Mouse (Mus musculus) CH12.LX (cell line): ENCODE data around the gene Zbtb11. TPM values are rescaled to one million over a fixed set of nuclear protein-coding genes. Genes with fewer than 3 reads are reported as not detected.
A peak's percentile ranks its signal among the peaks of the same experiment; 100 is the strongest.

ENCODE experiments used
- DNase-seq: peaks from one replicate; pipeline ENCODE4 v3.0.0-alpha.2; 2013; ENCODE audit errors: extremely low read depth
- H3K27ac ChIP-seq: 2 replicates; pipeline ENCODE4 v1.5.1; 2012; ENCODE audit warnings: low read depth, mild to moderate bottlenecking, control low read depth, moderate library complexity; ENCODE audit not compliant: insufficient read depth
- H3K27me3 ChIP-seq: replicated peaks from 2 replicates; pipeline ENCODE3; 2012; ENCODE audit warnings: inconsistent platforms
- H3K36me3 ChIP-seq, 2 experiments: replicated peaks in 1 of 2; 2 replicates each; pipeline versions ENCODE3 to v1.6.1; 2012; ENCODE audit warnings: inconsistent platforms in 1 of 2, low read length in 1 of 2, mild to moderate bottlenecking in 1 of 2, mixed read lengths in 1 of 2, moderate library complexity in 1 of 2; ENCODE audit not compliant: control insufficient read depth in 1 of 2, insufficient read depth in 1 of 2
- H3K4me1 ChIP-seq, 2 experiments: 2 replicates each; pipeline ENCODE4 v1.6.1; 2012; ENCODE audit warnings: inconsistent platforms in 1 of 2, moderate library complexity in 1 of 2; ENCODE audit not compliant: insufficient read depth in 2 of 2, control insufficient read depth in 1 of 2
- H3K4me2 ChIP-seq: 2 replicates; pipeline ENCODE4 v1.6.1; 2012; ENCODE audit warnings: low read depth, mild to moderate bottlenecking, control low read depth; ENCODE audit not compliant: poor library complexity, insufficient read depth, severe bottlenecking
- H3K4me3 ChIP-seq, 3 experiments: fragments of 150-350 bp in 1 of 3; sonication (generic) in 1 of 3; replicated peaks in 1 of 3; 2 replicates each; pipeline versions ENCODE3 to v1.5.1; 2011 to 2012; ENCODE audit warnings: low read depth in 2 of 3, low read length in 2 of 3, mild to moderate bottlenecking in 2 of 3, moderate library complexity in 2 of 3, control low read depth in 1 of 3, improper control_type of control experiment in 1 of 3, inconsistent platforms in 1 of 3, mixed read lengths in 1 of 3; ENCODE audit not compliant: poor library complexity in 1 of 3
- H3K79me2 ChIP-seq: replicated peaks from 2 replicates; pipeline ENCODE4 v1.6.1; 2012; ENCODE audit warnings: mild to moderate bottlenecking, moderate library complexity; ENCODE audit not compliant: control insufficient read depth, poor library complexity, insufficient read depth, severe bottlenecking; ENCODE audit errors: extremely low read depth
- H3K9ac ChIP-seq: 2 replicates; pipeline ENCODE4 v1.6.1; 2012; ENCODE audit warnings: low read depth, mild to moderate bottlenecking, control low read depth, moderate library complexity; ENCODE audit not compliant: insufficient read depth
- H3K9me3 ChIP-seq: replicated peaks from 2 replicates; pipeline ENCODE3; 2012; ENCODE audit warnings: low read length, inconsistent platforms, mixed read lengths
- BHLHE40 ChIP-seq: IDR thresholded peaks from 2 replicates; pipeline ENCODE4 v1.6.1; 2011; ENCODE audit warnings: mild to moderate bottlenecking, low read depth, low read length, improper control_type of control experiment
- E2F4 ChIP-seq: IDR thresholded peaks from 2 replicates; pipeline ENCODE4 v1.6.1; 2011; ENCODE audit warnings: low read depth, low read length, improper control_type of control experiment; ENCODE audit not compliant: insufficient replicate concordance
- EP300 ChIP-seq: IDR thresholded peaks from 2 replicates; pipeline ENCODE4 v1.6.1; 2011; ENCODE audit warnings: low read length, improper control_type of control experiment
- IRF4 ChIP-seq: IDR thresholded peaks from 2 replicates; pipeline ENCODE4 v1.6.1; 2014; ENCODE audit warnings: low read depth, mild to moderate bottlenecking, inconsistent platforms, low read length, improper control_type of control experiment
- KAT2A ChIP-seq: IDR thresholded peaks from 2 replicates; pipeline ENCODE4 v1.6.1; 2012; ENCODE audit warnings: low read length, improper control_type of control experiment, inconsistent platforms; ENCODE audit not compliant: insufficient replicate concordance
- MAFK ChIP-seq: IDR thresholded peaks from 2 replicates; pipeline ENCODE4 v1.6.1; 2011; ENCODE audit warnings: low read length, improper control_type of control experiment; ENCODE audit not compliant: insufficient replicate concordance
- MAX ChIP-seq: IDR thresholded peaks from 2 replicates; pipeline ENCODE4 v1.6.1; 2011; ENCODE audit warnings: low read length, improper control_type of control experiment
- MAZ ChIP-seq: IDR thresholded peaks from 2 replicates; pipeline ENCODE4 v1.6.1; 2012; ENCODE audit warnings: low read depth, mild to moderate bottlenecking, inconsistent platforms, low read length, improper control_type of control experiment, moderate library complexity
- MXI1 ChIP-seq: IDR thresholded peaks from 2 replicates; pipeline ENCODE4 v1.6.1; 2011; ENCODE audit warnings: mild to moderate bottlenecking, low read depth, low read length, improper control_type of control experiment
- MYC ChIP-seq: IDR thresholded peaks from 2 replicates; pipeline ENCODE4 v1.6.1; 2011; ENCODE audit warnings: low read depth, mild to moderate bottlenecking, improper control_type of control experiment, low read length
- NELFE ChIP-seq: IDR thresholded peaks from 2 replicates; pipeline ENCODE4 v1.6.1; 2011; ENCODE audit warnings: low read depth, low read length, improper control_type of control experiment
- PAX5 ChIP-seq: IDR thresholded peaks from 2 replicates; pipeline ENCODE4 v1.6.1; 2012; ENCODE audit warnings: low read length, inconsistent platforms, mixed read lengths
- RAD21 ChIP-seq: IDR thresholded peaks from 2 replicates; pipeline ENCODE4 v1.6.1; 2011; ENCODE audit warnings: low read depth, mild to moderate bottlenecking, low read length, improper control_type of control experiment, moderate library complexity
- TBP ChIP-seq: conservative IDR thresholded peaks from 2 replicates; pipeline ENCODE4 v1.6.1; 2011; ENCODE audit warnings: low read depth, low read length, improper control_type of control experiment
- TCF12 ChIP-seq: IDR thresholded peaks from 2 replicates; pipeline ENCODE4 v1.6.1; 2014; ENCODE audit warnings: low read depth, mild to moderate bottlenecking, inconsistent platforms, low read length, improper control_type of control experiment
- UBTF ChIP-seq: IDR thresholded peaks from 2 replicates; pipeline ENCODE4 v1.6.1; 2012; ENCODE audit warnings: low read depth, mild to moderate bottlenecking, inconsistent platforms, low read length, improper control_type of control experiment, moderate library complexity
- USF1 ChIP-seq: IDR thresholded peaks from 2 replicates; pipeline ENCODE4 v1.6.1; 2014; ENCODE audit warnings: low read depth, mild to moderate bottlenecking, inconsistent platforms, low read length, improper control_type of control experiment
- USF2 ChIP-seq: conservative IDR thresholded peaks from 2 replicates; pipeline ENCODE4 v1.6.1; 2011; ENCODE audit warnings: low read depth, low read length, improper control_type of control experiment
- ZC3H11A ChIP-seq: IDR thresholded peaks from 2 replicates; pipeline ENCODE4 v1.6.1; 2012; ENCODE audit warnings: low read depth, mild to moderate bottlenecking, inconsistent platforms, low read length, improper control_type of control experiment
- ZKSCAN1 ChIP-seq: IDR thresholded peaks from 2 replicates; pipeline ENCODE4 v1.6.1; 2012; ENCODE audit warnings: low read depth, inconsistent platforms, low read length, improper control_type of control experiment, borderline replicate concordance
- dilution Hi-C: fragments of 300-500 bp; cut with MboI; formaldehyde crosslinking; loops from 2 replicates; pipeline ENCODE4 v1.14.3; 2020; ENCODE audit warnings: low sequenced_read_pairs; ENCODE audit not compliant: extremely low pct_unique_long_range_greater_than_20kb, extremely low pct_ligation_motif_present
- in situ Hi-C: fragments of 300-500 bp; cut with MboI; formaldehyde crosslinking; loops from 3 replicates; pipeline ENCODE4 v1.14.3; 2019; ENCODE audit warnings: low sequenced_read_pairs, low pct_ligation_motif_present, low pct_unique_long_range_greater_than_20kb, mixed read lengths
- polyA plus RNA-seq: library from polyadenylated mRNA; unstranded; fragments of >175 nt; gene quantifications from 2 replicates; pipeline ENCODE4 v1.2.1, GENCODE M21; 2012; ENCODE audit warnings: low read depth; ENCODE audit not compliant: insufficient read length
- total RNA-seq, 2 experiments: library from RNA; depleted of rRNA; stranded (reverse); fragments of 300-350 nt in 1 of 2; fragments of >200 nt in 1 of 2; gene quantifications; 2 replicates each; pipeline ENCODE4 v1.2.3; 2012 to 2014

Gene Zbtb11
- total and polyA plus RNA-seq, 3 experiments = 19.8 to 33.0 (median 21.4) TPM

DNA sequence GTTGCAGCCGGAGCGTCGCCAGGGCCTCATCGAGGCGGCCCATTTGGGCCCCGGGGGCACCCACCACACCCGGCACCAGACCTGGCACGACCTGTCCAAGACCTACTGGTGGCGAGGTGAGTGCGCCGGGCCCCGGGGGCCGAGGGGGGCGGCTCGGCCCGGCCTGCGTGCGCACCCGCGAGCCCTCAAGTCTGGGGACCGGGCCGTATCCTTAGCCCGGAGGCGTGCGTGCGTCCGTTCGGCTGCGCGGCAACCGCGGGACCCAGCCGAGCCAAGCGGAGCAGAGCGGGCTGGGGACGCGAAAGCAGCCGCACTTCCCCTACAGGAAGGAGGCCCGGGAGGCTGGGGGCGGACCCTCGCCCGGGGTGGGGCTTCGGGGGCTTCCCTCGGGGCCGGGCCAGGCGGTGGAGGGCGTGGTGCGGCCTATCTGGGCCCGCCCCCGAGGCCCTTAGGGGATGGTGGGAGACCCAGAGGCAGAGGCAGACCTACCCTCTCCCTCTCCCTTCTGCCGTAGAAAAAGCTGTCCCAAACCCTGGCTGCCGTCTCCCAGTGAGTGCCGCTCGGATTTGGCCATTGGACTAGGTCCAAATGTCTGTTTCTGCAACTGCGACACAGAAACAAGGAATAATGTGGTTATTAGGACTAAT lies 696 bp downstream of the Zbtb11 start (continued):
- TF ChIP-seq MYC (no peak), USF1 (no peak), UBTF (peak; percentile 85), EP300 (no peak), NELFE (peak; percentile 49; the same call in 1 of the 2 replicates), E2F4 (no peak)

- Histone ChIP-seq H3K4me3 (peak overlapping the region; percentile 78 to 99 (median 98)), H3K36me3 (peaks cover 20 to 54% of the 10 kb centered on the region in 2 experiments), H3K4me2 (peak overlapping the region; percentile 82), H3K79me2 (peaks cover 80% of the 10 kb centered on the region), H3K27ac (no peak overlapping the region), H3K4me1 (peaks cover 3 to 47% of the 10 kb centered on the region in 2 experiments), H3K9ac (peak overlapping the region; percentile 22), H3K27me3 (no peaks in the 10 kb centered on the region), H3K9me3 (no peaks in the 10 kb centered on the region)
- dilution Hi-C loops (no loop called here), in situ Hi-C loops (loop anchor here (10.0 kb wide), 1 partner anchor 90 kb away; no protein-coding TSS in a partner anchor)
- peak; percentile 57 for DNase-seq
- TF ChIP-seq MYC (no peak), MAX (0 out of 2 replicates have a peak, but pooled peaks have one; percentile 34), MAZ (no peak), TBP (no peak), RAD21 (no peak), BHLHE40 (peak; percentile 92), KAT2A (no peak), ZKSCAN1 (no peak), USF2 (no peak), E2F4 (no peak), MAFK (no peak), PAX5 (no peak), TCF12 (no peak), ZC3H11A (no peak), MXI1 (peak; percentile 35; the same call in 1 of the 2 replicates), EP300 (peak; percentile 13; the same call in 1 of the 2 replicates), IRF4 (peak; percentile 38; the same call in 1 of the 2 replicates)
These were observed 1.2 kb downstream of the Zbtb11 start for GRCm38 (mm10) chr16:55974903-55975285.
